Mouse (Mus musculus): ENCODE measurements at regions not wholly inside any gene's neighbourhood (a gene's known extent, or its start where the extent isn't known, plus 50 kb on each side); places are given as distances from the start of the nearest gene placed in this dataset.

DNA sequence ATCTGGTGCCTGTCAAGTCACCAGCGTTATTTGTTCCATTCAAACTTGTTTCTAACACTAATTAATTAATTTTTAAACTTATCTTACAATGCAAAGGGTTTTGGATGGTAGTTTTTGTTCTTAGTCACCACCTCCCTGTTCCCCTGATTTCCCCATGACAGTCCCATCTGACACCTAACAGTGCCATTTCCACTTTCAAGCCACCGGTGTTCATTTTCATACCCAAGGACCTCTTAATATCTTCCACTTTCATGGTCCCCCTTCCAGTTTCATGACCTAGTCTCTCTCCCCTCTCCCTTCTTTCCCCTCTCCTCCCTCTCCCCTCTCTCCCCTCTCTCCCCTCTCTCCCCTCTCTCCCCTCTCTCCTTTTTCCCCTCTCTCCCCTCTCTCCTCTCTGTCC, 99.3 kb upstream of the Fndc3a start:
- TF ChIP-seq CTCF (IDR thresholded peaks at IDR 0.05), result no peak
- TF ChIP-seq EP300 (IDR thresholded peaks at IDR 0.05), result no peak
